Mouse (Mus musculus) C2C12 (cell line): Measurements from ENCODE around the gene Nol9.

Source experiments
- CEBPB ChIP-seq: IDR thresholded peaks from one replicate; pipeline ENCODE4 v1.6.1; 2011; ENCODE audit warnings: low read depth, mild to moderate bottlenecking, control low read depth, moderate library complexity
- CTCF ChIP-seq: IDR thresholded peaks from one replicate; pipeline ENCODE4 v1.5.1; 2011; ENCODE audit not compliant: control insufficient read depth, insufficient read depth, insufficient read length
- MAX ChIP-seq: IDR thresholded peaks from one replicate; pipeline ENCODE4 v1.6.1; 2011; ENCODE audit warnings: mild to moderate bottlenecking, control low read depth
- MYOD1 ChIP-seq: IDR thresholded peaks from one replicate; pipeline ENCODE4 v1.6.1; 2011; ENCODE audit warnings: low read depth; ENCODE audit not compliant: control insufficient read depth, insufficient read length
- MYOG ChIP-seq: IDR thresholded peaks from one replicate; pipeline ENCODE4 v1.6.1; 2011; ENCODE audit not compliant: control insufficient read depth, insufficient read length; ENCODE audit errors: extremely low read depth
- USF1 ChIP-seq: IDR thresholded peaks from one replicate; pipeline ENCODE4 v1.6.1; 2011; ENCODE audit warnings: low read depth, mild to moderate bottlenecking, control low read depth, moderate library complexity

- TF ChIP-seq USF1 (peak; percentile 14), CTCF (no peak), CEBPB (no peak), MAX (peak; percentile 15), MYOG (no peak), MYOD1 (no peak)
Observed at GRCm38 (mm10) chr4:151996173-151996950, 42.8 kb upstream of the Nol9 start, which contains the start of gene Phf13.
